Mouse (Mus musculus) liver, embryonic 15.5 days (tissue): ENCODE data around the gene Msmb. TPM values are rescaled to one million over a fixed set of nuclear protein-coding genes. Genes with fewer than 3 reads are reported as not detected.

Experiments used
- ATAC-seq: fragments of 200-750 bp; cut with Nextera tagmentation; 2 replicates; pipeline ENCODE4 v1.8.0; 2017; ENCODE audit warnings: moderate number of reproducible peaks, mild to moderate bottlenecking, moderate library complexity; ENCODE audit not compliant: insufficient read depth
- H3K27ac ChIP-seq: fragments of 300-500 bp; sonication (generic); replicated peaks from 2 replicates; pipeline ENCODE4 v1.5.1; 2015; ENCODE audit warnings: mild to moderate bottlenecking, inconsistent platforms
- H3K27me3 ChIP-seq: fragments of 300-500 bp; sonication (generic); 2 replicates; pipeline ENCODE4 v1.6.1; 2015; ENCODE audit warnings: mild to moderate bottlenecking, inconsistent platforms
- H3K36me3 ChIP-seq: fragments of 300-500 bp; sonication (generic); replicated peaks from 2 replicates; pipeline ENCODE4 v1.6.1; 2015; ENCODE audit warnings: moderate library complexity, mild to moderate bottlenecking, inconsistent platforms
- H3K4me1 ChIP-seq: fragments of 300-500 bp; sonication (generic); replicated peaks from 2 replicates; pipeline ENCODE4 v1.6.1; 2015; ENCODE audit warnings: inconsistent platforms
- H3K4me2 ChIP-seq: fragments of 300-500 bp; sonication (generic); 2 replicates; pipeline ENCODE4 v1.6.1; 2015; ENCODE audit warnings: moderate library complexity, mild to moderate bottlenecking, inconsistent platforms
- H3K4me3 ChIP-seq: fragments of 300-500 bp; sonication (generic); replicated peaks from 2 replicates; pipeline ENCODE4 v1.5.1; 2015; ENCODE audit warnings: mild to moderate bottlenecking, inconsistent platforms
- H3K9ac ChIP-seq: fragments of 300-500 bp; sonication (generic); 2 replicates; pipeline ENCODE4 v1.6.1; 2015; ENCODE audit warnings: moderate library complexity, mild to moderate bottlenecking, inconsistent platforms
- H3K9me3 ChIP-seq: fragments of 300-500 bp; sonication (generic); replicated peaks from 2 replicates; pipeline ENCODE4 v1.6.1; 2016; ENCODE audit warnings: inconsistent platforms
- WGBS: fragments of 180-500 bp; shearing (Covaris S2); methylation state at CpG from one replicate; pipeline ENCODE4 v1.1.7; 2015; ENCODE audit warnings: mixed read lengths; ENCODE audit not compliant: insufficient replicate concordance; 5-methylcytosine and 5-hydroxymethylcytosine counted together
- polyA plus RNA-seq: library from polyadenylated mRNA; unstranded; fragments of >200 nt; fragmentation: Nextera tagmentation; extraction: Ambion mirVana; gene quantifications from 2 replicates; pipeline ENCODE4 v1.2.1, GENCODE M21; 2015

Msmb gene
- polyA plus RNA-seq, 1 experiment from 2014 or later: 0.30 TPM

GRCm38 (mm10) chr14:32145809-32146511 lies 4.1 kb downstream of the Msmb start:
- H3K27me3 ChIP-seq: no peaks in the 10 kb centered on the region
- ATAC-seq: peak; percentile 97
- H3K36me3 ChIP-seq: no peaks in the 10 kb centered on the region
- peak overlapping the region; percentile 96 for H3K27ac ChIP-seq
- peak overlapping the region; percentile 69 for H3K4me2 ChIP-seq
- WGBS: 20% methylated on average over 7 of the region's 7 CpGs
- H3K9me3 ChIP-seq: 0 out of 2 replicates have a peak, but pooled peaks cover 3% of the 10 kb centered on the region
- peak overlapping the region; percentile 50 for H3K4me3 ChIP-seq
- peaks cover 26% of the 10 kb centered on the region for H3K4me1 ChIP-seq
- H3K9ac ChIP-seq: peak overlapping the region; percentile 63

GRCm38 (mm10) chr14:32146578-32146977 lies 4.8 kb downstream of the Msmb start:
- H3K36me3 ChIP-seq: no peaks in the 10 kb centered on the region
- peak overlapping the region; percentile 69 for H3K4me2 ChIP-seq
- 27% methylated on average over 2 of the region's 2 CpGs for WGBS
- H3K4me1 ChIP-seq: peaks cover 26% of the 10 kb centered on the region
- peak overlapping the region; percentile 96 for H3K27ac ChIP-seq
- no peaks in the 10 kb centered on the region for H3K27me3 ChIP-seq
- peak overlapping the region; percentile 50; the same call in 1 of the 2 replicates for H3K4me3 ChIP-seq
- 0 out of 2 replicates have a peak, but pooled peaks cover 3% of the 10 kb centered on the region for H3K9me3 ChIP-seq
- H3K9ac ChIP-seq: peak overlapping the region; percentile 25; the same call in 1 of the 2 replicates
- ATAC-seq: peak; percentile 53

- no peaks in the 10 kb centered on the region for H3K27me3 ChIP-seq
- ATAC-seq: no peak
- no peak overlapping the region for H3K4me3 ChIP-seq
- H3K4me1 ChIP-seq: peaks cover 16% of the 10 kb centered on the region
- 0 out of 2 replicates have a peak, but pooled peaks cover 3% of the 10 kb centered on the region for H3K9me3 ChIP-seq
- no peaks in the 10 kb centered on the region for H3K36me3 ChIP-seq
- H3K4me2 ChIP-seq: no peak overlapping the region
- no peak overlapping the region for H3K27ac ChIP-seq
- no peak overlapping the region for H3K9ac ChIP-seq
- WGBS: 81% methylated on average over 2 of the region's 2 CpGs
These were observed 9.0 kb downstream of the Msmb start for GRCm38 (mm10) chr14:32150872-32151271.

- no peaks in the 10 kb centered on the region for H3K36me3 ChIP-seq
- no peak overlapping the region for H3K9ac ChIP-seq
- no peak overlapping the region for H3K27ac ChIP-seq
- H3K4me3 ChIP-seq: no peak overlapping the region
- no peak overlapping the region for H3K4me2 ChIP-seq
- H3K4me1 ChIP-seq: 0 out of 2 replicates have a peak, but pooled peaks cover 2% of the 10 kb centered on the region
- 0 out of 2 replicates have a peak, but pooled peaks cover under 1% of the 10 kb centered on the region for H3K9me3 ChIP-seq
- no peaks in the 10 kb centered on the region for H3K27me3 ChIP-seq
- WGBS: 87% methylated on average over 18 of the region's 18 CpGs
- no peak for ATAC-seq
These were observed 10.6 kb downstream of the Msmb start for GRCm38 (mm10) chr14:32152243-32152965.

- H3K9me3 ChIP-seq: no peaks in the 10 kb centered on the region
- no peak overlapping the region for H3K27ac ChIP-seq
- H3K4me3 ChIP-seq: no peak overlapping the region
- H3K36me3 ChIP-seq: no peaks in the 10 kb centered on the region
- no peak overlapping the region for H3K4me2 ChIP-seq
- WGBS: 86% methylated on average over 2 of the region's 2 CpGs
- ATAC-seq: no peak
- H3K27me3 ChIP-seq: no peaks in the 10 kb centered on the region
- H3K9ac ChIP-seq: no peak overlapping the region
- 0 out of 2 replicates have a peak, but pooled peaks cover 2% of the 10 kb centered on the region for H3K4me1 ChIP-seq
These were observed 11.3 kb downstream of the Msmb start for GRCm38 (mm10) chr14:32153156-32153555.

GRCm38 (mm10) chr14:32154758-32155157 lies 12.9 kb downstream of the Msmb start:
- no peak overlapping the region for H3K27ac ChIP-seq
- WGBS: 70% methylated on average over 6 of the region's 6 CpGs
- ATAC-seq: no peak

GRCm38 (mm10) chr14:32159150-32159670 lies 17.4 kb downstream of the Msmb start:
- Histone ChIP-seq H3K27me3 (no peaks in the 10 kb centered on the region), H3K4me3 (peak overlapping the region; percentile 87), H3K9ac (peak overlapping the region; percentile 94; the same call in 1 of the 2 replicates), H3K36me3 (no peaks in the 10 kb centered on the region; the same call in 1 of the 2 replicates), H3K4me1 (peaks cover 51% of the 10 kb centered on the region), H3K27ac (peak overlapping the region; percentile 98), H3K4me2 (peak overlapping the region; percentile 74), H3K9me3 (no peaks in the 10 kb centered on the region)
- peak; percentile 6 for ATAC-seq
- 23% methylated on average over 4 of the region's 4 CpGs for WGBS

More at GRCm38 (mm10) chr14:32154758-32155157, 12.9 kb downstream of the Msmb start:
- Histone ChIP-seq H3K9me3 (no peaks in the 10 kb centered on the region), H3K9ac (no peak overlapping the region), H3K4me1 (peaks cover 15% of the 10 kb centered on the region), H3K4me2 (no peak overlapping the region), H3K27me3 (no peaks in the 10 kb centered on the region), H3K36me3 (no peaks in the 10 kb centered on the region; the same call in 1 of the 2 replicates), H3K4me3 (no peak overlapping the region)

GRCm38 (mm10) chr14:32159690-32160246 lies 17.9 kb downstream of the Msmb start, which contains the start of gene Ncoa4:
Gene Ncoa4 (plus strand): TSS chr14:32159865.
- H3K27ac ChIP-seq: peak within 1 kb of the TSS; percentile 98
- no peaks in the 10 kb centered on the region; the same call in 1 of the 2 replicates for H3K36me3 ChIP-seq
- H3K4me1 ChIP-seq: peaks cover 56% of the 10 kb centered on the region
- H3K4me2 ChIP-seq: peak within 1 kb of the TSS; percentile 74
- peak within 1 kb of the TSS; percentile 94 for H3K9ac ChIP-seq
- peak within 1 kb of the TSS; percentile 87 for H3K4me3 ChIP-seq
- no peaks in the 10 kb centered on the region for H3K9me3 ChIP-seq
- WGBS: under 1% methylated on average over 40 of the region's 40 CpGs
- no peaks in the 10 kb centered on the region for H3K27me3 ChIP-seq
- ATAC-seq: peak; percentile 93

- Histone ChIP-seq H3K9me3 (no peaks in the 10 kb centered on the region), H3K27me3 (no peaks in the 10 kb centered on the region), H3K27ac (peak overlapping the region; percentile 98), H3K9ac (peak overlapping the region; percentile 94), H3K36me3 (no peaks in the 10 kb centered on the region; the same call in 1 of the 2 replicates), H3K4me2 (peak overlapping the region; percentile 74), H3K4me1 (peaks cover 64% of the 10 kb centered on the region), H3K4me3 (peak overlapping the region; percentile 87)
- no peak for ATAC-seq
- 13% methylated on average over 7 of the region's 7 CpGs for WGBS
These were observed 18.7 kb downstream of the Msmb start for GRCm38 (mm10) chr14:32160563-32160962.

GRCm38 (mm10) chr14:32161090-32161885 lies 19.5 kb downstream of the Msmb start:
- no peaks in the 10 kb centered on the region for H3K27me3 ChIP-seq
- no peaks in the 10 kb centered on the region; the same call in 1 of the 2 replicates for H3K36me3 ChIP-seq
- H3K4me2 ChIP-seq: peak overlapping the region; percentile 74
- H3K9me3 ChIP-seq: no peaks in the 10 kb centered on the region
- H3K4me3 ChIP-seq: peak overlapping the region; percentile 87
- peak overlapping the region; percentile 98 for H3K27ac ChIP-seq
- peak; percentile 6 for ATAC-seq
- H3K9ac ChIP-seq: peak overlapping the region; percentile 94
- WGBS: 50% methylated on average over 12 of the region's 12 CpGs
- peaks cover 66% of the 10 kb centered on the region for H3K4me1 ChIP-seq
